Mouse (Mus musculus) liver, postnatal 0 days (tissue): ENCODE data around the gene AI182371.

Source experiments
- CTCF ChIP-seq: sonication (generic); IDR thresholded peaks from 2 replicates; pipeline ENCODE4 v1.5.1; 2016; ENCODE audit warnings: antibody characterized with exemption, low read depth
- EP300 ChIP-seq: IDR thresholded peaks from 2 replicates; pipeline ENCODE4 v1.6.1; 2016; ENCODE audit warnings: antibody characterized with exemption, low read depth, mild to moderate bottlenecking

DNA sequence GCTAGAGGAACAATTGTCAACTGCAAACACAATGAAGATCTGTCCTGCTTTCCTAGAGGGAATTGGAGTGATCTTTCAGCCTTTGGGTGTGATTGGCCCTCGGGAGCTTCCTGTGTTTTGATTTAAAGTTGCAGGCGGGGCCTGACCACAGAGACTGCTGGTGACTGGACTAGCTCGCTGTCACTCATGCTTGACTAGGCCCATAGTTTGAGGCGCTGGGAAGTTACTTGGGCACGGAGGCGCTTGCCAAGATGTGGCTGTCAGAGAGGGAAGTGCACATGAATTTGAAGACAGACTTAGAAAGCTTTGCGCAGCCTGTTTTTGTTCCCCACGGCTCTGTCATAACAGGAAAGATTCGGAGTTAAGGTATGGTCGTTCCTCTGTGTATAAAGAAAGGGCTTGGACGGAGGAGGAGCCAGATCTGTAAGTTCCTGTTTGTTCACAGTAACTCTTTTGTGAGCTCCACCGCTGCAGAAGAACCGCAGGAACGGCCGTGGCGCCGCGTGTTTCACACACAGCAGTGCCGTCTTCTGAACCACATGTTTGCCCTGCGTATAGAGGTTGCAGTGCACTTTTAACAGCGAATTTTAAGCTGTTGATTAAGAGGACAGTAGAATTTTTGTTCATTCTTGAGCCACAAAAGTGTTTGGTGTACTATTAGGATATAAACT is 30.8 kb upstream of the AI182371 start:
- TF ChIP-seq CTCF (no peak; the same call in 1 of the 2 replicates), EP300 (no peak)
